Mouse (Mus musculus): ENCODE data around the gene Tenm2. TPM values are rescaled to one million over a fixed set of nuclear protein-coding genes. Genes with fewer than 3 reads are reported as not detected.

Tenm2 gene
- polyA plus RNA-seq, 1 experiment from 2014 or later: 0.01 TPM

- no peak for ATAC-seq (ENCODE audit: low read depth)
- Histone ChIP-seq H3K9ac (ENCODE audit: low read depth, low read length) (no peak overlapping the region), H3K27me3 (ENCODE audit: control insufficient read depth, insufficient read depth, low read depth, low read length) (no peaks in the 10 kb centered on the region), H3K36me3 (ENCODE audit: control insufficient read depth, insufficient read depth) (no peaks in the 10 kb centered on the region), H3K4me2 (ENCODE audit: low read depth, low read length) (no peak overlapping the region), H3K4me1 (ENCODE audit: control insufficient read depth, low read depth, low read length) (no peaks in the 10 kb centered on the region; the same call in 1 of the 2 replicates), H3K9me3 (replicated peaks; ENCODE audit: control insufficient read depth, low read length) (no peaks in the 10 kb centered on the region), H3K4me3 (ENCODE audit: low read depth, low read length) (no peak overlapping the region), H3K27ac (ENCODE audit: low read length) (no peak overlapping the region)
- WGBS (ENCODE audit: insufficient replicate concordance): 75% methylated on average over 10 of the region's 10 CpGs
Observed at GRCm38 (mm10) chr11:35968291-35968690, 1267.5 kb downstream of the Tenm2 start.

- Histone ChIP-seq H3K4me3 (ENCODE audit: low read depth, low read length) (no peak overlapping the region), H3K27ac (ENCODE audit: low read length) (0 out of 2 replicates have a peak overlapping the region, but pooled peaks have one; percentile 14), H3K36me3 (ENCODE audit: control insufficient read depth, insufficient read depth) (no peaks in the 10 kb centered on the region), H3K9ac (ENCODE audit: low read depth, low read length) (no peak overlapping the region), H3K9me3 (replicated peaks; ENCODE audit: control insufficient read depth, low read length) (no peaks in the 10 kb centered on the region), H3K4me2 (ENCODE audit: low read depth, low read length) (no peak overlapping the region), H3K4me1 (ENCODE audit: control insufficient read depth, low read depth, low read length) (no peaks in the 10 kb centered on the region; the same call in none of the 2 replicates), H3K27me3 (ENCODE audit: control insufficient read depth, insufficient read depth, low read depth, low read length) (no peaks in the 10 kb centered on the region)
- WGBS (ENCODE audit: insufficient replicate concordance): 62% methylated on average over 9 of the region's 9 CpGs
- no peak for ATAC-seq (ENCODE audit: low read depth)
Observed at GRCm38 (mm10) chr11:35963981-35964549, 1271.7 kb downstream of the Tenm2 start.

GRCm38 (mm10) chr11:35963554-35963953 lies 1272.2 kb downstream of the Tenm2 start:
- H3K27ac ChIP-seq (ENCODE audit: low read length): 0 out of 2 replicates have a peak overlapping the region, but pooled peaks have one; percentile 14
- ATAC-seq (ENCODE audit: low read depth): peak; percentile 67; the same call in 1 of the 2 replicates
- no peak overlapping the region for H3K4me3 ChIP-seq (ENCODE audit: low read depth, low read length)
- H3K27me3 ChIP-seq (ENCODE audit: control insufficient read depth, insufficient read depth, low read depth, low read length): no peaks in the 10 kb centered on the region
- no peaks in the 10 kb centered on the region for H3K36me3 ChIP-seq (ENCODE audit: control insufficient read depth, insufficient read depth)
- H3K4me1 ChIP-seq (ENCODE audit: control insufficient read depth, low read depth, low read length): no peaks in the 10 kb centered on the region; the same call in none of the 2 replicates
- H3K9ac ChIP-seq (ENCODE audit: low read depth, low read length): no peak overlapping the region
- no peaks in the 10 kb centered on the region for H3K9me3 ChIP-seq (replicated peaks; ENCODE audit: control insufficient read depth, low read length)
- no peak overlapping the region for H3K4me2 ChIP-seq (ENCODE audit: low read depth, low read length)
- WGBS (ENCODE audit: insufficient replicate concordance): 35% methylated on average over 2 of the region's 2 CpGs

GRCm38 (mm10) chr11:35962431-35962830 lies 1273.3 kb downstream of the Tenm2 start:
- H3K4me3 ChIP-seq (ENCODE audit: low read depth, low read length): no peak overlapping the region
- no peak for ATAC-seq (ENCODE audit: low read depth)
- H3K4me1 ChIP-seq (ENCODE audit: control insufficient read depth, low read depth, low read length): no peaks in the 10 kb centered on the region; the same call in none of the 2 replicates
- no peaks in the 10 kb centered on the region for H3K36me3 ChIP-seq (ENCODE audit: control insufficient read depth, insufficient read depth)
- no peak overlapping the region for H3K4me2 ChIP-seq (ENCODE audit: low read depth, low read length)
- no peak overlapping the region for H3K9ac ChIP-seq (ENCODE audit: low read depth, low read length)
- 57% methylated on average over 2 of the region's 2 CpGs for WGBS (ENCODE audit: insufficient replicate concordance)
- H3K9me3 ChIP-seq (replicated peaks; ENCODE audit: control insufficient read depth, low read length): no peaks in the 10 kb centered on the region
- no peak overlapping the region for H3K27ac ChIP-seq (ENCODE audit: low read length)
- H3K27me3 ChIP-seq (ENCODE audit: control insufficient read depth, insufficient read depth, low read depth, low read length): no peaks in the 10 kb centered on the region

- H3K9me3 ChIP-seq (replicated peaks; ENCODE audit: control insufficient read depth, low read length): no peaks in the 10 kb centered on the region
- H3K27ac ChIP-seq (ENCODE audit: low read length): no peak overlapping the region
- H3K27me3 ChIP-seq (ENCODE audit: control insufficient read depth, insufficient read depth, low read depth, low read length): no peaks in the 10 kb centered on the region
- no peak overlapping the region for H3K4me2 ChIP-seq (ENCODE audit: low read depth, low read length)
- H3K36me3 ChIP-seq (ENCODE audit: control insufficient read depth, insufficient read depth): no peaks in the 10 kb centered on the region
- H3K4me1 ChIP-seq (ENCODE audit: control insufficient read depth, low read depth, low read length): no peaks in the 10 kb centered on the region; the same call in none of the 2 replicates
- no peak for ATAC-seq (ENCODE audit: low read depth)
- no peak overlapping the region for H3K9ac ChIP-seq (ENCODE audit: low read depth, low read length)
- WGBS (ENCODE audit: insufficient replicate concordance): 45% methylated on average over 3 of the region's 3 CpGs
- no peak overlapping the region for H3K4me3 ChIP-seq (ENCODE audit: low read depth, low read length)
Observed at GRCm38 (mm10) chr11:35959270-35959669, 1276.5 kb downstream of the Tenm2 start.

All from liver, embryonic 16.5 days (tissue).